Mouse (Mus musculus): ENCODE measurements around the gene Tmem199. TPM values are rescaled to one million over a fixed set of nuclear protein-coding genes. Genes with fewer than 3 reads are reported as not detected.

Tmem199 gene
- total RNA-seq, 2 experiments from 2014 or later: 12.3 to 13.6 TPM

DNA sequence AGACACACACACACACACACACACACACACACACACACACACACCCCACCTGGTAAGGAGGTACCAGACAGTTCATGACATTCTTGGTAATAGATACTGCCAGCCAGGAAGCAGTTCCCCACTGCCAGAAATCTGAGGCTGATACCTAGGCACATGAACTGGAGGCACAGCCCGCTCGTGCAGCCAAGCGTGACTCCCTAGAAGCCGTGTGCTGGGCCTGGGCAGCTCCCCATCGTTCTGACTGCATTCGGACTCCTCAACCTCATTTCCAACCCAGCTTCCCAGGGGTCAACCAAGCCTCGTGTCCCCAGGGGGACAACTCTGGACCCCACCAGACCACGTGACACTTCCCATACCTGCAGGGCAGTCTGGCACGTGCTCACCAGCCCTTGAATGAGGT is 16.7 kb upstream of the Tmem199 start:
- no peak for DNase-seq

GRCm38 (mm10) chr11:78524838-78525237 is 12.9 kb upstream of the Tmem199 start:
- no peak for DNase-seq

DNA sequence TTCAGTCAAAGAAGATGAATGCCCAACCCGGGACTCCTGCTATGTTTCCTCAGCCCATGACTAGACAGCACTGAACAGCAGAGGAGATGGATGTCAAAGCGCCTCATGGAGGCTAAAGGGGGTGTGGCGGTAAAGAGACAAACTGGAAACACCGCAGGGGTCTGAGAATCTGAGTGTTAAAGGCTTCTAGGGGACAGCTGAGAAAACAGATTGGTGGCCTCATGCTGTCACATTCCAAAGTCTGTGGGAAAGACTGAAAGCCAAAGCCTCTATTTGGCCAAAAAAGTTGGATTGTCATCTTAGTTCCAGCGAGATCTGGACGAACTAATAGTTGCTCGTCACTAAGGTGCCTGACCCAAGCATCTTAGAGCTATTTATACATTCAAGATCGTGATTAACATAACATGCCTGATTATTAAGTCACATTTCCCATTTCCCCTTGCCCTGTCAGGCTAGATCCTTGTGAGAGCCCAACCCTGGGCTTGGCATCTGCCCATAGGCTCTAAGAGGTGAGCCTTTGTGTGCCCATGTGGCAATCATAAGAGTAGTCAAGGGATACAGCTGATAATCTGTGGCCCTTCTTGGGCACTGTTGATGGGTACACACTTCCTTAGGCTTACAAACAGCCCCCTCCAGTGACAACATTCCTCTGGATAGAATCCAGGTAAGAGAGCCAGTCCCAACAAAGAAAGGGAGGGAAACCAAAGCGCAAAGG is 11.4 kb upstream of the Tmem199 start:
- DNase-seq: no peak

GRCm38 (mm10) chr11:78522481-78522997 is 10.6 kb upstream of the Tmem199 start:
- DNase-seq: no peak

DNA sequence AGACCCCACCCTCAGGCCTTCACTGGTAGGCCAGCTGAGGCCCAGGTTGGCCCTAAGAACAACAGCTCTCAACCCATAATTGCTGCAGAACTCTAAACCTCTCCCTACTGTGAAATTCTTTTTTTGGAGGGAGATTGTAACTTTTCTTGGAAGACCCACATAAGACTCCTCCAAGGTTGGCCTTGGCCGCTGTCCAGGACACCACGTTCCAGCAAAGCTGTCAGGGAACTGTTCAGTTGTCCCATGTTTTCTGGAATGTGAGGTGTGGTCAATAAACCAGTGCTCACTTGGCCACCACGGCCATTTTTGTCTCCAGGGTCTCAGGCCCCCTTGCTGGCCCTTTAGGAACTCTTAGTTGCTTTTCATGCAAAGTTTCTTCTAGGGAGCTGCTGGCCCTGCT is 9.9 kb upstream of the Tmem199 start:
- peak; percentile 18 for DNase-seq

GRCm38 (mm10) chr11:78518931-78519330 is 7.0 kb upstream of the Tmem199 start:
- no peak for DNase-seq

- DNase-seq: no peak
Observed at GRCm38 (mm10) chr11:78515549-78516325, 3.8 kb upstream of the Tmem199 start.

GRCm38 (mm10) chr11:78513106-78513790 is 1.3 kb upstream of the Tmem199 start:
- no peak for DNase-seq

GRCm38 (mm10) chr11:78509148-78509547 is 2.8 kb downstream of the Tmem199 start:
- no peak for DNase-seq

GRCm38 (mm10) chr11:78505430-78505829 is 6.5 kb downstream of the Tmem199 start:
- DNase-seq: no peak

DNA sequence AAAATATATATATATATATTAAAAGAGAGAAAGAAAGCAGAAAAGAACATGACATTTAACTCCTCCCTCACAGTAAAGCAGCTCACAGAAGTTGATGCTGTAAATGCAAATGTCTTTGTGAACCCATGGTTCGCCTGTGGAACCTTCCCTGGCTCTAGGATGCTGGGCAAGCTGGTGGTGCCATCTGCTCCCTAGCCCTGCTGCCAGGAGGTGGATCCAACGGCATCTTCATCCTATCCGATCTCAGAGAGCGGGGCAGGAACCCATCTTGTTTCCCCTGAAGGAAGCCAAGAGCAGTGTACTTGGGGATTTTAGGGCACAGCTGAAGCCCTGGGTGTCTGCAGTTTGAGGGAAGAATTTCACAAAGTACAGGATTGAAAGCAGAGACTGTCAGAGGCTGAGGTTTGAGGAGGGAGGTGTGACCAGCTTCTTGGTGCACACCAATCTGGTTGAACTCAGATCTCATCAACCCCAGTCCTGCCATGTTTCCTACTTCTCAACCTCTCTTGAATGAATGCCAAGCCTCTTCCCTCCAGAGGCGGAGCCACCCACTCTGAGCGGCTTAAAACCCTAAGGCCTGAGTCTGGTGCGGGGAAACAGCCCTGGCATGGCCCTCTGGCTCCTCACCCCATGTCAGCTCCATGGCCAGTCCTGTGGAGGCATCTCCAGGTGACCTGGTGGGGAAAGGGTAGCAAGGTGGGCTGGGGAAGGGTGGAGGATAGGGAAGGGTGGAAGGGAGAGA is 8.9 kb downstream of the Tmem199 start, which contains the start of gene Sebox:
Sebox (plus strand) TSS at position 539 of the 742 bp plus-strand sequence.
- DNase-seq: no peak

DNA sequence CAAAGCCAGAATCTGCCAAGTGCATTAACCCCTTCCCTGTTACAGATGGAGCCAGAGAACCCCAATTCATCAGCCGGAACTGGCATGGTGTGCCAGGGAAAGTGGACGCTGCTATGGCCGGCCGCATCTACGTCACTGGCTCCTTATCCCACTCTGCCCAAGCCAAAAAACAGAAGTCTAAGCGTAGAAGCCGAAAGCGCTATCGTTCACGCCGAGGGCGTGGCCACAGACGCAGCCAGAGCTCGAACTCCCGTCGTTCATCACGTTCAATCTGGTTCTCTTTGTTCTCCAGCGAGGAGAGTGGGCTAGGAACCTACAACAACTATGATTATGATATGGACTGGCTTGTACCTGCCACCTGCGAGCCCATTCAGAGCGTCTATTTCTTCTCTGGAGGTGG is 10.4 kb downstream of the Tmem199 start:
- no peak for DNase-seq

DNA sequence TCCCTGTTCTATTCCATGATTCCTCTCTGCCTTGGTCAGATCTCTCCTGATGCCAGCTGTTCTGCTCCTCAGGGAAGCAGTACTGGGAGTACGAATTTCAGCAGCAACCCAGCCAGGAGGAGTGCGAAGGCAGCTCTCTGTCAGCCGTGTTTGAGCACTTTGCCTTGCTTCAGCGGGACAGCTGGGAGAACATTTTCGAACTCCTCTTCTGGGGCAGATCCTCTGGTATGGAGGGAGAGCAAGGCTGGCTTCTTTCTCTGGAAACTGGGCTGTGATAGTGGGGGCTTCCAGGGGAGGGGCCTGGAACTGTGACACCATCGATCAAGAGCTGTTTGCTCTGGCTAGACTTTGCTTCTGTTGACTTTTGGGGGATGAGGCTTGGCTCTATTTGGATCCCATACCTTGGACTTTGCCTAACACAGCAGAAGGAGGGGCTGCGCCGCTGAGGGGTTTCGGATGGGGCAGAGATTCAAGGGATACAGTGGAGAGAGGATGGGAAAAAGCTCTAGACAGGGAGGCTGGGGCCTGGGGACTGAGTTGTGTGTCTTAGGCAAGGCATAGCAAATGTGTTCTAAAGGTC is 11.3 kb downstream of the Tmem199 start:
- no peak for DNase-seq

DNA sequence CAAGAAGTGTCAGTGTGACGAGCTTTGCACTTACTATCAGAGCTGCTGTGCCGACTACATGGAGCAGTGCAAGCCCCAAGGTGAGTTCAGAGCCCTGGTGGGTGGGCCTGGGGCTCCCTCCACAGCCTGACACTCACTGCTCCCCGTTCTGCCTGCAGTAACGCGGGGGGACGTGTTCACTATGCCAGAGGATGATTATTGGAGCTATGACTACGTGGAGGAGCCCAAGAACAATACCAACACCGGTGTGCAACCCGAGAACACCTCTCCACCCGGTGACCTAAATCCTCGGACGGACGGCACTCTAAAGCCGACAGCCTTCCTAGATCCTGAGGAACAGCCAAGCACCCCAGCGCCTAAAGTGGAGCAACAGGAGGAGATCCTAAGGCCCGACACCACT is 12.4 kb downstream of the Tmem199 start:
- DNase-seq: no peak

GRCm38 (mm10) chr11:78499004-78499403 is 13.0 kb downstream of the Tmem199 start, which contains the start of gene Vtn:
Gene Vtn, plus strand, starts transcription at chr11:78499091.
- peak; percentile 72 for DNase-seq

- peak; percentile 91 for DNase-seq
Observed at GRCm38 (mm10) chr11:78497544-78498522, 14.1 kb downstream of the Tmem199 start, which contains the start of gene Sarm1. Gene Sarm1, minus strand, starts transcription at chr11:78497754.

- peak; percentile 18 for DNase-seq
Observed at GRCm38 (mm10) chr11:78497071-78497541, 14.9 kb downstream of the Tmem199 start.

DNA sequence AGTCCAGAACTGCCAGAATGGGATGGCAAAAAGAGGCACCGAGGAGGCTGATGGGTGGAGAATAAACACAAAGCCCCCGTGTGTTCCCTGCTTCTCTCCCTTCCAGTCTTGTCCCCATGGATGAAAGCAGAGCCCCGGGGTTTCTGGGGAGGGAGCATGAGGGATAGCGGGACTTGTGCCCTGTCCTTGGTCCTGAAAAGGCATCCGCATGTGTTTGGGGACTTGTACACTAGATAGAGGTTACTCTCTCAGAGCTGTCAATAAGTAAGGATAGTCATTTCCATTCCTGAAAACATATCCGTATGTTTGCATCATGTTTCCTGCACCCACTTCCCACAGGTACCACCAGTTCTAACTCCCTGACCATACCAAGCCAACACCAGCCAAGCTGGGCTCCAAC is 16.1 kb downstream of the Tmem199 start:
- DNase-seq: no peak

DNA sequence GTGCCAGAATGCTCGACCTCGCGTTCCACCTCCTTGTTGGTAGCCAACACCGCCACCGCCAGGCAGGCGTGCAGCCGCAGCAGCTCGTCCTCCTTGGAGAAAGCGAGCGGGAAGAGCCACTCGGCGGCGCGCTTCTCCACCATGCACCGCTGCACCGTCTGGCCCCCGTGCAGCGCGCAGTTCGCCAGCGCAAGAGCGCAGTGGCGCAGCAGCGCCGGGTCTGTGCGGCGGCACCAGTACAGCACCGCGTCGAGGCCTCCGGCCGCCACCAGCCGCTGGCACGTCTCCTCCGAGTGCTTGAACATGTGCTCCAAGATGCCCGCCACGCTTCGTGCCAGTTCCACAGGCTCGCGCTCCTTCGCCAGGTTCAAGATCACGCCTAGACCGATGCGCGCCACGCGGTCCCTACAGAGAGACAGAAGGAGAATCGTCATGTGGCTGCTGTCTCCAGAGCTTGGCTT is 21.2 kb downstream of the Tmem199 start:
- DNase-seq: no peak

- DNase-seq: peak; percentile 20
Observed at GRCm38 (mm10) chr11:78488168-78488567, 23.8 kb downstream of the Tmem199 start.
